Mouse (Mus musculus): ENCODE data around the gene Zswim4.
"Not testable (repeated sequence)": the region's sequence is repeated elsewhere in the genome, so short reads cannot be mapped to it uniquely, and the experiment has no call there.

Zswim4 gene

DNA sequence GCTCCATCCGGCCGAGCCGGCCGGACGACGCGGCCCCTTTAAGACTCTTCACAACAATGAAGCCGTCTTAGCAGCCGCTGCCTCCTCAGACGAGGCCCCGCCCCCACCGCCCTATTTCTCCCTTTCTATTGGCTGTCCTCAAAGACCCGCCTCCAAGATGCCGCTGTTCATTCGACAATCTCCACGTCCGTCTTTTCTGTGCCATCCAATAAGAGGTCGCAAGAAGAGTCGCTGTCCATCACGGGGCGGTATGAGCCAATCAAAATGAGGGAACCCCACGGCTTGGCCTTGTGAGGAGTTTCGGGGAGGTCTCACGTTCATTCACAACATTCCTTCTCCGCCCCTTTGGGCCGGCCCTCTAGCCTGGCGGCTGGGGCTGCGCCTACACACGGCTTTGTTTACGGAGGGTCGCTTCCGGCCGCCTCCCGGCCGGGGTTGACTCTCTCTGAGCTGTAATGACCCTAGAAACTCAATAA, at the start of gene Zswim4:
Gene Zswim4 (minus strand): TSS at position 58 of the 476 bp plus-strand sequence.
- peak; percentile 98 for DNase-seq (ENCODE audit: low spot score)

DNA sequence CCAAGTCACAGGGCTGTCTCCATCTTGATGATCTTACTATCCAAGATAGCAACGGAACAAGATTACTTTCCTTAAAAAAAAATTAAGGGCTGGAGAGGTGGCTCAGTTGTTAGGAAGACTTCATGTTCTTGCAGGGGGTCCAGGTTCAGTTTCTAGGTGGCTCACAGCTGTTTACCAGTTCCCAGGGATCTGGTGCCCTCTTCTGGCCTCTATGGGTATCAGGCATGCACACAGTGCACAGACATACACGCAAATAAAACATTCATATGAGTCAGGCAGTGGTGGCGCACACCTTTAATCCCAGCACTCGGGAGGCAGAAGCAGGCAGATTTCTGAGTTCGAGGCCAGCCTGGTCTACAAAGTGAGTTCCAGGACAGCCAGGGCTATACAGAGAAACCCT, 48.8 kb upstream of the Zswim4 start:
- not testable (repeated sequence) for DNase-seq (ENCODE audit: low spot score)

- DNase-seq (ENCODE audit: low spot score): no peak
Measured at GRCm38 (mm10) chr8:84284608-84285063, 47.8 kb upstream of the Zswim4 start.

GRCm38 (mm10) chr8:84280777-84281176, 43.9 kb upstream of the Zswim4 start:
- no peak for DNase-seq (ENCODE audit: low spot score)

- DNase-seq (ENCODE audit: low spot score): no peak
Measured at GRCm38 (mm10) chr8:84276447-84276846, 39.6 kb upstream of the Zswim4 start.

DNA sequence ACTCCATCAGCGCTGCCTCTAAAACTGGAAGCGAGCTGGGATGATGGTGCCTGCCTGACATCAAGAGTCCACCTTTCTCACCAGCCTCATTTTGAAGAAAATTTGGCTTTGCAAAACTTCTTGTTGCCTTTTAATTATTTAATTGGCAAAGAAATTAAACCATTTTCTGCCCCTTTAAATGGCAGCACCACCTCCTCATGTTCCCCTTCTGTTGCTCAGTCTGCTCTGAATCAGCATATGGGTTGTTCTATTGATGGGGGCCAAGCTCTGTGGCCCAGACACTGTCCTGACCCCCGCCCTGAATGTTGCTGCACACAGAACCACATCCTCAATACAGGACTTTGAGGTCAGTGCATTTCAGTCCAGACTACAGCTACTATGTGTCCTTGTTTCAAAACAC, 37.1 kb upstream of the Zswim4 start:
- no peak for DNase-seq (ENCODE audit: low spot score)

DNA sequence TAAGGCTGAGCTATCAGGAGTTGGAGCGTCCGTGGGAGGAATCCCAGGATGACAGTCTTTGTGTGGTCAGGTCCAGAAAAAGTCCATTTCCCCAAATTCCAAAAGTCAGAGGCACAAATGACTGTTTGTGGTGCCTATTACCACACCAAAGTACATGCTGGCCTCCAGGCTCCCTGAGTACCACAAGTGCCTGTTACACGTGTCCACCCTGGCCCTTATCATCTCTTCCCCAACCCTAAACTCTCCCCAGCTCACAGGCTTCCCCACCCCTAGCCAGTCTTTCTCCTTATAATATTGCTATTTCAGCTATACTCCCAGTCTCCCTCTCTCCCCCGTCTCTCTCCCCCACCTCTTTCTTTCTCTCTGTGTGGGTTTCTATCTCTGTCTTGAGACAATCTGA, 35.4 kb upstream of the Zswim4 start:
- DNase-seq (ENCODE audit: low spot score): no peak

GRCm38 (mm10) chr8:84269950-84270773, 33.3 kb upstream of the Zswim4 start, which contains the start of gene Ccdc130:
Gene Ccdc130 (minus strand): TSS chr8:84270380.
- peak; percentile 100 for DNase-seq (ENCODE audit: low spot score)

GRCm38 (mm10) chr8:84261098-84261497, 24.2 kb upstream of the Zswim4 start:
- no peak for DNase-seq (ENCODE audit: low spot score)

DNA sequence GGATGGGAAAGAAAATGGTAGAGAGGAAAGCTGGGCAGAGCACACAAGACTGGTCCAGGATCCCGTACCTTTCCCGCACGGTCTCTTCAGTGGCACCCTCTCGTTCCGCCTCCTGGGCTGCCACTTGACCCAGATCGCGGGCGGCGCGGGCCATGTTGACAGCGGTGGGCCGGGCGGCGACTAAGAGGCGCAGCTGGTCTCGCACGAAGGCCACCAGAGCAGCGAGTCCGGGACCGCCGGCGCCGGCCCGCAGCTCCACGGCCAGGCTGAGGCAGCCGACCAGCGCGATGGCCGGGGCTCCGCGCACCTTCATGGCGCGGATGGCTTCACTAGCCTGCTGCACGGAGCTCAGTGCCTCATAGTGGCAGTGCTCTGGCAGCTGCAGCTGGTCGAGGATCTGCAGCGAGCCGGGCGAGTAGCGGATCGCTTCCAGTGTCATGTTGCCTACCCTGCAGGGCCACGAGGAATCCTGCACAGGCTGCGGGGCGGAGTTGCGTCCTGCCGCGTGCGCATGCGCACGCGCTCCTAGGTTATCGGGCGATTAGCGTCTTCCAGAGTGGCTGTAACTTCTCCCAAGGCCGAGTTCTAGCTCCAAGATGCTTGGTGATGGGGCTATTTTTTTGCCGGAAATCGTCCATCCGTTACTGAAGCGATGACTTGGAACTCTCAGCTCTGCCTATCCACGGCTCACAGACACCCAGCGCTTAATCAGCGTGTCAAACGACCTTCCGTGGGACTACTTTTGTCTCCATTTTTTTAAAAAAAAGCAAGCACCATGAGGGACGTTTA, 20.2 kb upstream of the Zswim4 start, which contains the start of gene Mri1:
Gene Mri1 (minus strand): TSS at position 505 of the 789 bp plus-strand sequence.
- no peak for DNase-seq (ENCODE audit: low spot score)

- DNase-seq (ENCODE audit: low spot score): no peak
Measured at GRCm38 (mm10) chr8:84256458-84256821, 19.6 kb upstream of the Zswim4 start.

- no peak for DNase-seq (ENCODE audit: low spot score)
Measured at GRCm38 (mm10) chr8:84255858-84256257, 19.0 kb upstream of the Zswim4 start.

- peak; percentile 78 for DNase-seq (ENCODE audit: low spot score)
Measured at GRCm38 (mm10) chr8:84249257-84250170, 12.7 kb upstream of the Zswim4 start, which contains the start of gene D8Ertd738e. Gene D8Ertd738e (minus strand): TSS chr8:84249719.

- DNase-seq (ENCODE audit: low spot score): no peak
Measured at GRCm38 (mm10) chr8:84241821-84242220, 5.0 kb upstream of the Zswim4 start.

DNA sequence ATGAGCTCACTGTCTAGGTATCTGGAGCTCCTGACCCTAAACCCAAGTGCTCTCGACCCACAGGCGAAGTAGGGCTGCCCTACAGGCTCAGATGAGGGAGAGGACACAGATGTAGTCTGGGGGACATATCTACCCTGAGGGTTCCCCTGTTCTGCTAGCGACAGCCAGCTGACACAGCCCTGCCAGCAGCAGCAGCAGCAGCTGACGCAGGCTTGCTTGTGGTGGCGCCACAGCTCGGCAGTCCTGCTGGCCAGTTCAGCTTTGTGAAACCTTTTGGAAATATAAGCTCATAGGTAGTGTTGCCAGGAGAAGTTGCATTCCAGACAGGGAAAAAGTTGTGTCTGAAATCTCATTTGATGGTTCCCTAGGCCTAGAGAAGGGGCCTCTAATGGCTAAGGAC, 4.3 kb upstream of the Zswim4 start:
- DNase-seq (ENCODE audit: low spot score): no peak

DNA sequence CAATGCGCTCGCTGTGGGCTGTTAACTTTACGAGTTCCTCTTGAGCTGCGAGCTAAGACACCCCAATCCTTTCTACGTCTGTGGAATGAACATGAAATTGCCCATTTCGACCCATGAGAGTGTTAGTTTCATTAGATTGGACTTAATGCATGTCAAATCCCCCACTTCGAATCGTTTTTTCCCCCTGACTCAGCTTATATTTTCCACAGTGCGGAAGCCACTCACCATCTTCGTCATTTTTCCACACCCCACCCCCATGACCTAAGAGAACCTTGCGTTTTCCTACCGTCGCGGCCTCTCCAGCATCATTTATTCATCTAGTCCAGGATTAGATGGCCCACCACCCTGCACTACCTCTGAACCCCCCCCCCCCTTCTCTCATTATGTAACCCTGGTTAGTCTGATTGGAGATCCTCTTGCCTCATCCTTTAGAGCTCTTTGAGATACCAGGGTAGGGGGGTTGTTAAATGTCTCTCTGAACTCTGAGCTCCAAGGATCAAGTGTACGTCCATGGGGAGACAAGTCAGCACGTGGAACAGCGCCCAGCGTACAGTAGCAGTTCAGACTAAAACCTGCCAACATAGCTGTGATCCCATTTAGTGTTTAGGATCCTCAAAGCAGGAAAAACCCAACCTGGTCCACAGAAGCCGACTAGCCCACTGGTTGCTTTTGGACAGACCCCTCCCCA, 831 bp upstream of the Zswim4 start:
- no peak for DNase-seq (ENCODE audit: low spot score)

- DNase-seq (ENCODE audit: low spot score): no peak
Measured at GRCm38 (mm10) chr8:84236410-84236997, 351 bp downstream of the Zswim4 start.

GRCm38 (mm10) chr8:84235746-84236409, 977 bp downstream of the Zswim4 start:
- no peak for DNase-seq (ENCODE audit: low spot score)

DNA sequence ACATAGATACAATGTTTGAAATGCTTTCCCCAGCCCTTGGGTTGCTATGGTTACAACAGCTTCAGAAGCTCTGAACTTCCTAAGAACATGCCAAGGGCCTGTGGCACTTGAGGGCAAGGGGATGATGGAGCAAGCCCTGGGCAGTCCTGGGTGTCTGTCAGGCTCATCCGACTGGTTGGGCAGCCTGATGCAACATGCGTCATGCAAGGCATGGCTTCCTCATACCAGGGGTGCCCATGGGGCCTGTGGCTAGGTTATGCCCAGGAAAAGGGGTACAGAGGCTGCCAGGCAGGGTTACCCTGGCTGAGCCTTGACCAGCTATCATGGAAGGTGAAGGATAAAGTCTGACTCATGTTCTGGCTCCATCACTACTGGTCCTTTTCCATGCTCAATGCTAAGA, 3.8 kb downstream of the Zswim4 start:
- no peak for DNase-seq (ENCODE audit: low spot score)

DNA sequence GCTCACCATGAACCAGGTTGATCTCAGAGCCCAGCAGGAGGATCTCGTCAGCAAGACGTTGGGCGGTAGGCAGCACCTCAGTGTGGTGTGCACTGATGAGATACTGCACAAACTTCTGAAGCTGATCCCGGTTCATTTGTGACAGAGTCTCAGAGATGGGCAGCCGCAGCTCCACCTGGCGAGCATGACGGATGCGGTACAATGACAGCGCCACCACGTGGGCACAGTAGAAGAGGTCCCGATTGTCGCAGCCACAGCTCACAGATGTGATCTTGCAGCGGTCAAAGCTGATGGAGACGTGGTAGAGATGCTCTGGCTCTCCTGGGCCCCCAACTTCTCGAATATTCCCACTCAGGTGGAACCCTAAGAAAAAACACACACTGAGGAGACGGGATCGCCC, 6.1 kb downstream of the Zswim4 start:
- DNase-seq (ENCODE audit: low spot score): no peak
